Mouse (Mus musculus) retina, postnatal 7 days (tissue): ENCODE results near the gene Plagl2.

Source experiments
- DNase-seq: peaks from one replicate; pipeline ENCODE4 v3.0.0-alpha.2; 2012; ENCODE audit warnings: low read depth, low spot score

The Plagl2 gene

GRCm38 (mm10) chr2:153191242-153191641, 50.0 kb downstream of the Plagl2 start:
- DNase-seq, result no peak

GRCm38 (mm10) chr2:153187848-153188247, 53.4 kb downstream of the Plagl2 start:
- no peak for DNase-seq

- no peak for DNase-seq
These were observed 55.0 kb downstream of the Plagl2 start for GRCm38 (mm10) chr2:153186176-153186591.

- no peak for DNase-seq
These were observed 61.3 kb downstream of the Plagl2 start for GRCm38 (mm10) chr2:153179961-153180360.

GRCm38 (mm10) chr2:153179126-153179860, 61.9 kb downstream of the Plagl2 start:
- no peak for DNase-seq
